Mouse (Mus musculus) brain, embryonic 14.5 days (tissue): ENCODE measurements around the gene Zfp326.

Experiments used
- CTCF ChIP-seq: fragments of 200-500 bp; IDR thresholded peaks from 2 replicates; pipeline ENCODE4 v1.5.1; 2012; ENCODE audit warnings: inconsistent platforms, mild to moderate bottlenecking, moderate library complexity, borderline replicate concordance; ENCODE audit not compliant: insufficient read depth, insufficient read length; ENCODE audit errors: extremely low read depth
- POLR2A ChIP-seq: fragments of 200-500 bp; IDR thresholded peaks from 2 replicates; pipeline ENCODE4 v1.6.1; 2012; ENCODE audit warnings: mild to moderate bottlenecking, inconsistent platforms, borderline replicate concordance; ENCODE audit not compliant: poor library complexity, insufficient read depth, insufficient read length, severe bottlenecking; ENCODE audit errors: extremely low read depth

GRCm38 (mm10) chr5:105860461-105860835 is 15.9 kb upstream of the Zfp326 start:
- TF ChIP-seq CTCF, result no peak
- TF ChIP-seq POLR2A, result no peak
